Mouse (Mus musculus): ENCODE data around the gene 5730596B20Rik.

DNA sequence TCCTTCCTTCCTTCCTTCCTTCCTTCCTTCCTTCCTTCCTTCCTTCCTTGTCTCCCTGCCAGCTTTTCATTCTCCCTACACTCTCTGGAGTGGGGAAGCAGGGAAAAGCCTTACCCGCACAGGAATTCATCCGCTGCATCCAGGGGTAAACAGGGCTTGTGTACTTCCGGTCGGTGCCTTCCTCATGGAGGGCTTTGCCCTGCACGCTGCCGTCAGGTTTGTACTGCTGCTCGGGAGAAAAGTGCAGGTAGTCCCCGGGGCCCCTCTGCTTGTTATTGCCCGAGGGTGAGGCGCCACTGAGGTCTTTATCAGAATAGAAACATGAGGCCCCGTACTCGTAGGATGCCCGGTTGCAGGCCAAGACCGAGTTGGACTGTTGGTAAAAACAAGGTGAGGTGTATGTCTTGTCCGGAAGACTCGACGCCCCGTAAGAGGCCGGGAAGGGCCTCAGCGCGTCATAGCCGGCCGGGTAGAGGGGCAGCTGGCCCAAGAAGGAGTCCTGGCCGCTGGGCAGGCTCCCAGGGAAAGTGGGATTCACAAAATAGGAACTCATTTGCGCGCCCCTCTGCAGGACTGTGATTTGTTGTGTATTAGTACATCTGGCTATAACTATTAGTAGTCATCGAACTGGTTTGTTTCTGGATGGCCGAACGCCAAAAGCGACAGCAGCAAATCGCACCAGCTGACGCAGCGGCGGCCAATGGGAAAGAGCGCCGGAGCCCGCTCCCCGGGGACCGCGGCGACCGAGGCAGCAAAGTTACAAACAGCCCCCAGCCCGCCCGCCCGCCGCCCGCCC is 31.0 kb downstream of the 5730596B20Rik start, which contains the start of gene Hoxa6:
- TF ChIP-seq CTCF (IDR thresholded peaks at IDR 0.05; ENCODE audit: low read depth): no peak
- TF ChIP-seq EP300 (IDR thresholded peaks at IDR 0.05; ENCODE audit: low read depth): no peak
